Mouse (Mus musculus): ENCODE data around the gene Serpinb1b.
"Not testable (repeated sequence)": the region's sequence is repeated elsewhere in the genome, so short reads cannot be mapped to it uniquely, and the experiment has no call there.

Gene Serpinb1b

DNA sequence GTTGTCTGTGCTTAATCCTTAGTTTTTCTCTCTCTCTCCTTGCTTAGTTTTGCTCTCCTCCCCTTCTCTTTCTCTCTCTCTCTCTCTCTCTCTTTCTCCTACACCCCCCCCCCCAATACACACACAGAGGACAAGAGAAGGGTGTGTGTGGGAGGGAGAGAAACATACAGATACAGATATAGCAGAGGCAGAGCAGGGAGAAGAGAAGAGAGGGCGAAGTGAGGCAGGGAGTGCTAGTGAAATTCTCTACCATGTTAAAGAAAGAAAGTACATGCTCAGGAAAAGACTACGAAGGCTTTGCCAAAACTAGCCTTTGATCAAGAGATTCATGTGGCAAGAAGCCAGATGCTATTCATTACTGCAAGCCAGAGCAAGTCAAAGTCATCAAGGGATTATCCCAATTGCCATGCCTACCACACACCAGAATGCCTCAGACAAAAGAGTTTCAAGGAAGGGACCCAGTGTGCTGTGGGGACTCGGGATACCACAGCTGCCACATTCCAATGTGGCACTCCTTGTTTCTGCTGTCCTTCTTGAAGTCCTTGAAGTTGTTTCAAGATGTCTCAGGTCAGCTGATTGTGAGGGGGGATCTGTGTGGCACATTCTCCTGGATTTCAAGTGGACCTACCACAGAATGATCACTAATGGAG is at the start of gene Serpinb1b:
TSS of gene Serpinb1b (plus strand) at position 520 of the 650 bp plus-strand sequence.
- DNase-seq: no peak

DNA sequence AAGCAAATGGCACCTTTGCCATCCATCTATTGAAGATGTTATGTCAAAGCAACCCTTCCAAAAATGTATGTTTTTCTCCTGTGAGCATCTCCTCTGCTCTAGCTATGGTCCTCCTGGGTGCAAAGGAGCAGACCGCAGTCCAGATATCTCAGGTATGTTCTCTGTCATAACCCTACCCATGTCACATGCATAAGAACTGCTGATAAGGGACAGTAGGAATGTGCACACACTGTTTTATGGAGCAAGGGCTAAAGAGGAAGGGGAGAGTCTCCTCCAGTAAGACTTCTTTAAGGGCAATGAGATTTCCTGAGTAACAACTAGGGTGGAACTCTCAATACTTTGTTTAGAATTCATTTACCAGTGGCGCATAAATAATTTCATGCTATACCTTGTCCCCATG is 48.9 kb upstream of the Serpinb1b start:
- DNase-seq: not testable (repeated sequence)

DNA sequence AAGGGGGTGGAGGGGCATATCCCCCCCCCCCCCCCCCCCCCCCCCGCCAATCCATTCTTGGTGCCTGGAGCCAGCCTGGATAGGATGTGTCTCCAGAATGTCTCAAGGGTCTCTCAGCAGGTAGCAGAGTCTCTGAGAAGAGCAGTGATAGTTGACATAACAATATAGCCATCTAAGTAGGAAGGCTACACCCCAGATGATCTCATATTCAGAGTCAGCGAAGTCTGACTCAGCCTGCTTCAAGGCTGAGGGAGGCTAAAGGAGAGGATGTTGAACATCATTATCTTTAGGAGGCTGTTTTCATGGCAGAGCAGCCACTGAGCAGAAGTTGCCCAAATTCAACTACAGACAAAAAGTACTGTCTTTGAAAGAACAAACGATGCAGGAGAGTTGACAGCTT is 48.1 kb upstream of the Serpinb1b start:
- DNase-seq: no peak

DNA sequence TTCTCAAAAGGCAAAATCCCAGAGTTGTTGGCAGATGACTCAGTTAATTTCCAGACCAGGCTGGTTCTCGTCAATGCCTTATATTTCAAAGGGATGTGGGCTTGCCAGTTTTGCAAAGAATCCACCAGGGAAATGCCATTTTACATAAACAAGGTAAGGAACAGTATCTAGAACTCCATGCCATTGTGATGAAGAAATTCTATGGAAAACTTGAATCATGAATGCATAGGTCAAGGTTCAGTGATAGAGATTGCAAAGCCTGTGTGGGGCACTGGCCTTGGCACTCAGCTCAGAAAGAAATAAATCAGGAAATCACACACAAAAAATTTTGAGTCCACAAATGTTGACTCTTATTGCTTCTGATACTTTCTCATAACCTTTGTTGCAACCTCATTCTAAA is 42.9 kb upstream of the Serpinb1b start:
- no peak for DNase-seq

DNA sequence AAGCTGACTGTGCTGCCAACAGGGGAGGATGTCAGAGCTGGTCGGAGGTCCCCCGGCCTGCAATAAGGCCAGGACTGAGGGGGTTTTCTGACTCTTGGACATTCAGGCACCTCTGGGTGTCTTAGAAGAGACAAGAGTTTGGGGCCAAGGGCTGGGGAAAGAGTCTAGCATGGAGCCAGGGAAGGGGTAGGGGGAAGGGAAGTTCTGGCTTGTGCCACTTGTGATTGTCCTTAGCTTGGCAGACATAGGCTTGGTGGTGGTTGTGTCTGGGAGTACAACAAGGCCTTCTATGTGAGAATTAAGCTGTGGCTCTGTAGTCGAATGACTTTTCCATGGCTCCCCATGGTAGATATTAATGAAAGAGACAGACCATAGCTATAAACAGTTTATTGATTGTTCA is 34.8 kb upstream of the Serpinb1b start:
- no peak for DNase-seq

DNA sequence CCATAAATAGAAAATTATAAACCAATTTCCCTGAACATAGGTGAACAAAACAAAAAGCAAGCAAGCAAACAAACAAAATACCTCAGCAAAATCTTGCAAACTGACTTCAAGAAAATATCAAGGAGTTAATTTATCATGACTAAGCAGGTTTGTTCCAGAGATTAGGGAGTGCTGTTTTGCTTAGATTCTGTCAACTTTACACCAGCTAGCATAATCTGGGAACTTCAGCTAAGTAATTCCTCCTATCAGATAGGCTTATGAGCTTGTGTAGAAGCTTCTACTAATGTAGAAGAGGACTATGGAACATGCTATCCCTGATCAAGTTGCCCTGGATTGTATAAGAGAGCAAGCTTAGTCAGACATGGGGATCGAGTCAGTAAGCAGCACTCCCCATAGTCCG is 31.1 kb upstream of the Serpinb1b start:
- DNase-seq: no peak

DNA sequence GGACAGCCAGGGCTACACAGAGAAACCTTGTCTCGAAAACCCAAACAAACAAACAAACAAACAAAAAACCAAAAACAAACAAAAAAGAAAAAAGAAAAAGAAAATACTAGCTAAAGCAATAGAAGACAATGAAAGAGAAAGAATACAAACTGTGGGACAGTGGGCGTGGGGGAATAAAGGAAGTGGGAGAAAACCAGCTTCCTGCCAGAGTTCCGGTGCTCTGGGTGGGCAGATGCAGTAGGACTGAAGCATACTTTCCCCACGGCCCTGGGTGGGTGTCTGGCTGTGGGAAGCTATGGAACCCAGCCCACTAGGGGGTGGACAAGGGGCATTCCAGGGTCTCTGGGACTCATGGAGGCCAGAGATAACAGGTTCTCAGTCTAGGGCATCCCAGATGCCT is 30.2 kb upstream of the Serpinb1b start:
- DNase-seq: no peak

DNA sequence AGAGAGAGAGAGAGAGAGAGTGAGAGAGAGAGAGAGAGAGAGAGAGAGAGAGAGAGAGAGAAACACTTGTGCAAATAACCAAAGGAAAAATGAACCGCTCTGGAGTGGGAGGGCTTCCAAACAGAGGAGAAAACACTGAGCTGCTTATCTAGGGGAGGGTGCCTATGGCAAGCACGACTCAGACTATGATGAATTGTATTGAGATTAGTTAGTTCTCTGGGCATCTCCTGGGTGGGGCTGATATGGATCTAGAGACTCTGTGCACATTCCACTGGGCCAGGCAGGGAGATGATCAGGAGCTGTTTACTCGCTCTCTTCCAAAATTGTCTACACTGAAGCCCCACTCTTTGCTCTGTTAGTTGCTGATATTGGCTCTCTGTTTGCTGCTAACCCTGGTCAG is 26.7 kb upstream of the Serpinb1b start:
- DNase-seq: no peak

DNA sequence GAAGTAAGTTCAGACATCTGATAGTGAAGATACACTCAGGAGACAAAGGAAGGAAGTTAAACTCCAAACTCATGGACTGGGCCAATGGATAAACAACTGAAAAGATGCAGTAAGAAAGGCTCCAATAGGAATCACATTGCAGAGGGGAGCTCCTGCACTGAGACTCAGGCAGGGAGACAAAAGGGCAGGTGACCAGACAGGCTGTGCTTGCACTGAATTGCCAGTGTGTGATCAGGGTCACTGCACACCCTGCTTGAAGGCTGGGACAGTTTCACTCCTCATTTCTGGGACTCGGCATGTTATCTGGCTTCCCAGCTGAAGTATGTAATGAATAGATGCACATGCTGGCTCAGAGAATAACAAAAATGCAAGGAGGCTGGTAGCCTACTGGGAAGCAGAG is 15.3 kb upstream of the Serpinb1b start:
- no peak for DNase-seq

DNA sequence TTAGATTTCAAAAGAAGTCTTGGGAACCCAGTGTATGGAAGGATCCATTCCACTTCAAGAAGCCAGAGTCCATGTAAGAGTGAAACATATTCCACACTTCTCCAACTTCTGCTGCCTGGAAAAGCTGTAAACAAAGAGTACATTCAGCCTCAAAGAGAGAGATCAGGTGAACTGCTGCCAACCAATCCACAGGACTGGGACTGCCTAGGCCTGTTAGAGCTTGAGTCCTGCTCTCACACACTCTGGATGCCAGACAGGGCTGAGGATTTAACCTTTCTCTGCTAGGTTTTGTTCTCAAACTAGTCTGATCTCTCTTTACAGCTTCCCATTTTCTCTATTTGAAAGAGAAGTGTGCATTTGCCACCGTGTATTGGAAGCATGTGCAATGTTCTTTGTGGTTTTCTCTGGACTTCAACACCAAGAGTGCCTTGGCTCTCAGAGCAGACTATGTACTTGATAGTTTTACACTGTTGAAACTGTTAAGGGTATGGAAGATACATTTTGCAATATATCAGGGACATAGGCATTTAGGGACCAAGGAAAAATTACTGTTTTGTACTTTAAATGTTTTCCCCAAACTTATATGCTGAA is 10.9 kb upstream of the Serpinb1b start:
- no peak for DNase-seq

DNA sequence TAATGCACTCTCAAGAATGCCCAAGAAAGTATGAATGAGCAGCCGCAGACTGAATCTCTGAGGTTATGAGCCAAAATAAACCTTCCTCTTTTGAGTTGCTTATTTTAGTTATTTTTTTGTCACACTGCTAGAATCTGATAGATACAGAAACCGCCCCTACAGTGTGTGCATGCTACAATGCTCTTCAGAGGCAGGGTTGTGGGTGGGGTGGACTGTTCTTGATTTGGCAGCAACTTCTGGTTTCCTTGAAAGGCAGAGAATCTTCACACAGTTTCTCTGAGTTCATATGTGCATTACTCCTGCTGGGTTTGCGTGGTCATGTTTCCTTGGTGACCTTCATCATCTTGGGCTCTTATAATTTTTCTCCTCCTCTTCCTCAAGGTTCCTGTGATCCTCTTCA is 10.2 kb upstream of the Serpinb1b start:
- DNase-seq: no peak

DNA sequence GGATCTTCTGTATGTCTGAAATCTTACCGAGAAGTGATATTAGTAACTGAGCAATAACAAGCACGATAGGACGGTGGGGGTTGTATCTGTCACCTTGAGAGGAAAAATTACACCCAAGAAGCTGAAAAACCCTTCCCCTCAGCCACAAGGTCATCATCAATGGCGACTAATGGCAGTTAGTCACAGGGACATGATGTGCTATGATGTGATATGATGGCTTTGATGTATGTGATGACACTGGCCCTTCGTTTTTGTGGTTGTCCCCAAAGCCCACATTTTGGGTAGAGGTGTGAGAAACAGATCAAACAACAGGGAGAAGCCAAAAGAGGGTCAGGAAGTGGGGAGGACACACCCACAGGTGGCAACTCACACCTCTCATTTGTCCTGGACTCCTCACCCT is 6.6 kb upstream of the Serpinb1b start:
- no peak for DNase-seq

DNA sequence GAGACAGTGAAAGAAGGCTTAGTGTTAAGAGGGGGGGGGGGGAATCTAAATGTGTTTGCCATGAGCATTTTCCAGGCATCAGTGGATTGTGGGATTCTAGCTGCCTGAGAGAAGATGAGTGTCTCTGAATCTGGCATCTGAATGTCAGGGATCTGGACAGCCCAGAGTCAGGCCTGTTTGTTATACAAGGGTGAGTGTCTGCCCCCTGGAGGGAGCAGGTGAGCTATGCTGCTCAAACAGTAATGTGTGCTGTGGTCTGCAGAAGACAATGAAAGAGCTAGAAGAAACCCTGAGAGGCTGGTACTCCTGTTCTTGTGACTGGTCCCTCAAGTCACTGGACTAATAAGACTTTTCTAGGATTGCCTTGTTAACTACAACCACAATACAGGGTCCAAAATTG is 4.3 kb upstream of the Serpinb1b start:
- DNase-seq: peak; percentile 60 to 71

DNA sequence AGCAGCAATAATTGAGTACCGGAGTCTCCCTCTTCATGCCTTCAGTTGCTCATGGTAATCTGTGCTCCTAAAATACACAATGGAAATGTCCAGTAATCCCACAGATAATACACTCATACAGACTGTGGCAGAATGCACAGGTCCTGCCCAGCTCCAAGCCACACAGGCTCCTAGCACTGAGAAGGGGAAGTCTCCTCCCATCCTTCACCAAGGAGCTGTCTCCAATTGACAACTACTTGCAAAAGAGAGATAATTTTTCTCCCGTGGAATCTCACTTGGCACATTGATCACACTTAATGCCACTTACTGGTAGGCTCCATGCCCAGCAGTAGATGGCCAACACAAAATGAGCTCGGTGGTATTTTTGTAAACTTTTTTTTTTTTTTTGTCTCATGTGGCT is 2.1 kb upstream of the Serpinb1b start:
- DNase-seq: no peak

DNA sequence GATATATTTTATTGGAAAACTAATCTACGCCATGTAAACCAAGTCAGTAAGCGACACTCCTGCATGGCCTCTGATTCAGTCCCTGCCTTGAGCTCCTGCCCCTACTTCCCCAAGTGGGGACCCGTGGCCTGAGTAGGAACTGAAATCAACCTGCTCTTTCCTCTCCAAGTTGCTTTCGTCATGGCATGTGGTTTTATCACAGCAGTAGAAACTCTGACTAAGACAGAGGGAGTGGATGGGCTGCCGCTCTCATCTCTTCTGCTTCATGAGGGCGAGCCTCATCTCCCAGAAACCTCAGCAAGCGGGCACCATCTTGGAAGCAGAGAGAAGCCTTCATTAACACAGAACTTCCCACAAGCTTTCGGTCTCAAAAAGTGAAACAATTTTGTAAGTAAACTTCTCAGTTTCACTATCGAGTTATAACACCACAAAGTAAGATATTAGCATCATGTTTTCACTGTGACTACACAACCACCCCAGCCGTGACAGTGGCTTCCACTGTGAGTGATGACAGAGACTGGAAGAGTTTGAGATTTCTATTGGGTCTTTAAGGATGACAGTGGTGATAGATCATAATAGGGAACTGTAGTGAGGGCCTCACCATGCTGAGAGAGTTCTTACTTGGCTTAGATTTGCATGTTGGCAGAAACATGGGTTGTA is 1.2 kb upstream of the Serpinb1b start:
- DNase-seq: no peak

DNA sequence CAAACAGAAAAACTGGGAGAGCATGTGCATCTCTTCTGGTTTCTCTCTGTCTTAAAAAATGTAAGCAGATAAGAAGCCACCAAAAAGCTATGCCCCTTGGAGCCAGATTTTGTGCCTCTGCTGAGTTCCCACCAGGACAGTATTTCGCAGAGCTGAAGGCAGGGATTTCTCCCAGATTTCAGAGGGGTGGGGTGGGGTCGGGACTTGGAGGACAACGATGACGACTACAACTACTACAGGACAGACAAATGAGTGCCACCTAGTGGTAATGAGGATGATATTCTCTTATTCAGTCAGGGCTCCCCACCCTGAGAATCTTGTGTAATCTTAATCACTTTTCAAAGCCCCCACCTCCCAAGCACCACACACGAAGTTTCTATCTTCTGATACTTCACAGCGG is 1.0 kb downstream of the Serpinb1b start:
- DNase-seq: no peak

DNA sequence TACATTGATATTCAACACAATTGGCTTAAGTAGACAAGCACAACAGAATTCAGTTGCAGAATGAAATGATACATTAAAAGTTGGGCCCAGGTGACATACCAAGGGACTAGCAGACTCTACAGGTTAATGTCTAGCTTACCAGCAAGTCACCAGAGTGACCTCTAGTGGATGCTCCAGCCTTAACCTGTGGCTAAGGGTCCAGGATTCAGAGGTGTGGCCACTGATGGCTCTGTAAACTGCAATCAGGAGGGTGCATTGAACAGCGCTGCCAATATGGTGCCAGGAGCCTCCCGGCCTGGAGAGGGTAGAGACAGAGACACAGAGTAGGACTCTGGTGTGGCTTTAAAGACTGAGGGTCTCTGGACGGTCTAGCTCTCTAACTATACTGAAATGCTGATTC is 2.0 kb downstream of the Serpinb1b start:
- DNase-seq: peak; percentile 54

DNA sequence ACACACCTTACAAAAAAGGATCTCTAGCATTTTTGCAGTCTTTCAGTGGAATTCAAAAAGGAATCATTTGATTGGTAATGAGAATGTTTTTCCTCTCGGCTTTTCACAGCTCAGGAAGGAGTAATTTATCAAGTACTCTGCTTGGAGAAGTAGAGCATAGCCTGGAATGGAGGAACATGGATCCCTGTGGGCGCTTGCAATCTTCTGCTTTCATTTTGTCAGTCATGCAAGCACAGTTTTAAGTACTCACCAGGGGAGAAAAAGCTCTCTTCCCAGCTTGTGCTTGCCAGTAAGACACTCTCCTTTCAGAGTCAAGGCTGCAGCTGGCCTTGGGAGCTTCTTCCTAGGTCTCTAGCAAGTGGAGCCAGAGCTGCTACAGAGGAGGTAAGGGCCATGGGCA is 5.5 kb downstream of the Serpinb1b start:
- DNase-seq: no peak

DNA sequence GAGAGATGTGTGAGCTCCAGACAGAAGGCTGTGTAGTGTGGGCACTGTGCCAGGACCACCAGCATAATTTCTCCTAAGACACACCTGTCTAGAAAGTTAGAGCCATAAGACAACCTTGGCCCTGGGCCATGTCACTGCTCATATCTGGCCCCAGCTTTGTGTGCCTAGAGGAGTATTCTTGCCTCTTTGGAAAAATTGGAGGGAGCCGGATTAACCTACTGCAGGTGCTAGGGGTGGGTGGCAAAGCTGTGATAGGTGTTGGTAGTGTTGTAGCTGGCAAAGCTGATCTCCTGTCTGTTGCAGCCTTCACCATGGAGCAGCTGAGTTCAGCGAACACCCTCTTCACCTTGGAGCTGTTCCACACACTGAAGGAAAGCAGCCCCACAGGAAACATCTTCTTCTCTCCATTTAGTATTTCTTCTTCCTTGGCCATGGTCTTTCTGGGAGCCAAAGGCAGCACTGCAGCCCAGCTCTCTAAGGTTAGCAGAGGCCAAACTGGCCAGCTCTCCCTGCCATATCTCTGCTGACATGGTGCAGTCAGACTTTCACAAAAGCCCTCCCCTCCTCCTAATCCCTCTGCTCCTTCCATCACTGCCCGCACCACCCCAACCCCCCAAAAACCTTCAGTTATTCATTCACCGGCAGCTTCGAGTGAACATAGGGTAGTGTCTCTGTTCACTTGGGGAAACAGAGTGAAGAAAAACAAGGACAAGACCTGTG is 6.8 kb downstream of the Serpinb1b start:
- no peak for DNase-seq

DNA sequence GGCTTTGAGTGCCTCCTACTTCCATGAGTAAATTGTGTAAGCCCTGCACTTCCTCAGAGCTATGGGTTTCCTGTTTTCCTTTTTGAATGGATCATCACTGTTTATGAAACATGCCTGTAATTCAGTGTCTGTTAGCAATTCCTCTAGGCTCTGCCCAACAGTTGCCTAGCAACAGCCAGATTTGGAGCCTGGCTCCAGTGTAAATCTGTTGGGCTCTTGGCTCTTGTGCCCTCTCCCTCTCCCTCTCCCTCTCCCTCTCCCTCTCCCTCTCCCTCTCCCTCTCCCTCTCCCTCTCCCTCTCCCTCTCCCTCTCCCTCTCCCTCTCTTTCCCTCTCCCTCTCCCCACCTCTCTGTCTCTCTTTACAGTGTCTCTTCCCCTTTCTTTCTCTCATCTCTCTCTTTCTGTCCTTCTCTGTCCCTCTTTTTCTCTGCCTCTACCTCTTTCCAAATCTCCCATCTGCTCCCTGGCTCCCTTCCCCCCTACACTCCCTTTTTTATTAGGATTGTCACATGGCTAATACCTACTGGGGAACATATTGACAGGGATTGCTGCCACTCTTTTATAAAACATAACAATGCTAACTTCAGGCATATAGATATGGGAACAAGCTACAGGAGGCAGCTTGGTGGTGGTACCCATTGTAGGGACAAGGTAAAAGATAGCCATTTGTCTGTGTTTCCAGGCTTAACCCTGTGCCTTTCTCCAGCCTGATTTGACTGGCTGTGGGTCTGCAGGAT is 7.5 kb downstream of the Serpinb1b start:
- peak in 1 of 2 experiments; percentile 5 for DNase-seq

DNA sequence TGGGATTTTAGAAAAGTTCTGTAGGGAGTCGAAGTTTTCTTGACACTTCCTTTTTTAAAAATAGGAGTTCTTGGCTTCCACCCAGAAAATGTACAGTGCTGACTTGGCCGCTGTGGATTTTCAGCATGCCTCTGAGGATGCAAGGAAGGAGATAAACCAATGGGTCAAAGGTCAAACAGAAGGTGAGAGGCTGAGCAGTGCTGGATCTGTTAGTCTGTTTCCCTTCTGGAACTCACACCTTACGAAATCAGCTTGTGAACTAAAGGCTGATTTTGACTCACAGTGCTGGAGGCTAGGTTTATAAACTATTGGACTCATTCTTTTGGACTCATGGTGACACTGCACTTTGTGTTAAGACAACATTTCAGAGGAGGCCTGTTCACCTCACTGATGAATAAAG is 11.2 kb downstream of the Serpinb1b start:
- DNase-seq: no peak

DNA sequence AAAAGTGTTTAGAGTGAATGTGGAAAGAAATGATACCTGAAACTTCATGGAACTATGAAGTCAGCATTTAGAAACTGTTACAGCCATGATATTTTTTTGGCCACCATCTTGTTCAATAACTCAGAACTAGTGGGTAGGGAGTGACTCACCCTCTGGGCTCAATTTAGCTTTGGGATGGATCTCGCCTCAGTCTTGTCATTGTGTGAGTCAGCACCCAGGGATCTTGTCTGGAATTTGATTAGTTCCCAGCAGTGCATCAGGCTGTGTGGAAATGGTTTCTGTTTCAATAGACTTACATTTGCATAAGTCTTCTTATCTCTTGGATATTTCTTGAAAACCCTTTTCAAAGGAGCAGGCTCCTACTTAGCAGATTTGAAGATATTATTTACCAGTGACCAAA is 12.2 kb downstream of the Serpinb1b start:
- DNase-seq: no peak

DNA sequence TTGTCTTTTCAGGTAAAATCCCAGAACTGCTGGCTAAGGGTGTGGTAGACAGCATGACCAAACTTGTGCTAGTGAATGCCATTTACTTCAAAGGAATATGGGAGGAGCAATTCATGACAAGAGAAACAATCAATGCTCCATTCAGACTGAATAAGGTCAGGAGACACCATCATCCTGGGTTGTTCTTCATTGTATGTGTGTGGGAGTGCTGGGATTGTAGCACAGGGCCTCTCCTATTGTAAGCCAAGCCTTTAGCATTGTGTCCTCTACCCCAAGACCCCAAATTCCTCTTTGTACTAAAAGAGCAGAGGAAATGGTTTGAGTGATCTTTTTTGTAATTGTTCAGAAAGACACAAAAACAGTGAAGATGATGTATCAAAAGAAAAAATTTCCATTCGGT is 12.9 kb downstream of the Serpinb1b start:
- no peak for DNase-seq
